Mouse (Mus musculus): ENCODE measurements at regions not wholly inside any gene's neighbourhood (a gene's known extent, or its start where the extent isn't known, plus 50 kb on each side); places are given as distances from the start of the nearest gene placed in this dataset.
A peak's percentile ranks its signal among the peaks of the same experiment; 100 is the strongest.
"Not testable (repeated sequence)": the region's sequence is repeated elsewhere in the genome, so short reads cannot be mapped to it uniquely, and the experiment has no call there.

DNA sequence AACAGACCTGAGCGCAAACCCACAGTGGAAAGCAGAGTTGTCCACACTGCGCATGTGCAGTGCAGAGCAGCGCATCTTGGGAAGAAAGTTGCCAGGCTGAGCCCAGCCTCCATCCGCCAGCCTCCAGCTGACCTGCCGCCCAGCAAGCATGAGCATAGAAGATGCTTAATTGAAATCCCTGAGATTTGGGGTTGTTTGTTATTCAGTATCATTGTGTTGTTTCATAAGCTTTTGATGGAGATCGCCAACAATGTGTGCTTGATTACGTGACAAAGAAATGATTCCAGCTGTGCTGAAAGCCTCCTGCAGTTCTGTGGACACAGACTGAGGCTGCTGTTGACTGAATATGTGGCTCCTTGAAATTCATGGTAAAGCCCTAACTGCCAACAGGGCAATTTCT, 89.3 kb upstream of the Pou3f3 start:
- Histone ChIP-seq H3K36me3 (ENCODE audit: control insufficient read depth, insufficient read depth, low read length) (no peaks in the 10 kb centered on the region), H3K9ac (ENCODE audit: low read length) (no peak overlapping the region), H3K4me3 (ENCODE audit: low read depth, low read length) (no peak overlapping the region), H3K27ac (ENCODE audit: low read depth, low read length) (no peak overlapping the region), H3K9me3 (ENCODE audit: control insufficient read depth, low read length) (no peaks in the 10 kb centered on the region), H3K4me2 (ENCODE audit: low read depth, low read length, severe bottlenecking) (no peak overlapping the region), H3K4me1 (replicated peaks; ENCODE audit: control insufficient read depth, insufficient read depth, low read length) (no peaks in the 10 kb centered on the region), H3K27me3 (ENCODE audit: control insufficient read depth, insufficient read depth, low read length) (no peaks in the 10 kb centered on the region)
- no peak for ATAC-seq (replicated peaks; ENCODE audit: low FRiP score)
- DNase-seq (ENCODE audit: low spot score), result no peak
- WGBS, result 67% methylated on average over 7 of the region's 7 CpGs

DNA sequence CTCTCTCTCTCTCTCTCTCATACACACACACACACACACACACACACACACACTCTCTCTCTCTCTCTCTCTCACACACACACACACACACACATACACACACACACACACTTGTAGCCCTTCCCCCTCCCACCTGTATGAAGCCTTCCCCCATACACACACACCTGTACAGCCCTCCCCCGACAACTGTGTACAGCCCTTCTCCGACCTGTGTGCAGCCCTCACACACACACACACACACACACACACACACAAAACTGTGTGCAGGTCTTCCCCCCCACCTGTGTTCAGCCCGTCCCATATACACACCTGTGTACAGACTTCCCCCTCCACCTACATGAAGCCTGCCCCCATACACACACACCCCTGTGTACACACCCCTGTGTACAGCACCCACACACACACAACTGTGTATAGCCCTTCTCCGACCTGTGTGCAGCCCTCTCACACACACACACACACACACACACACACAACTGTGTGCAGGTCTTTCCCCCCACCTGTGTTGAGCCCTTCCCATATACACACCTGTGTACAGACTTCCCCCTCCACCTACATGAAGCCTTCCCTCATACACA, 88.0 kb upstream of the Pou3f3 start:
- not testable (repeated sequence) for H3K27me3 ChIP-seq (ENCODE audit: control insufficient read depth, insufficient read depth, low read length); DNase-seq (ENCODE audit: low spot score); H3K27ac ChIP-seq (ENCODE audit: low read depth, low read length); H3K4me1 ChIP-seq (replicated peaks; ENCODE audit: control insufficient read depth, insufficient read depth, low read length); H3K4me2 ChIP-seq (ENCODE audit: low read depth, low read length, severe bottlenecking); H3K9ac ChIP-seq (ENCODE audit: low read length); H3K9me3 ChIP-seq (ENCODE audit: control insufficient read depth, low read length); H3K36me3 ChIP-seq (ENCODE audit: control insufficient read depth, insufficient read depth, low read length); ATAC-seq (replicated peaks; ENCODE audit: low FRiP score); H3K4me3 ChIP-seq (ENCODE audit: low read depth, low read length)
- 84% methylated on average over 4 of the region's 4 CpGs for WGBS

DNA sequence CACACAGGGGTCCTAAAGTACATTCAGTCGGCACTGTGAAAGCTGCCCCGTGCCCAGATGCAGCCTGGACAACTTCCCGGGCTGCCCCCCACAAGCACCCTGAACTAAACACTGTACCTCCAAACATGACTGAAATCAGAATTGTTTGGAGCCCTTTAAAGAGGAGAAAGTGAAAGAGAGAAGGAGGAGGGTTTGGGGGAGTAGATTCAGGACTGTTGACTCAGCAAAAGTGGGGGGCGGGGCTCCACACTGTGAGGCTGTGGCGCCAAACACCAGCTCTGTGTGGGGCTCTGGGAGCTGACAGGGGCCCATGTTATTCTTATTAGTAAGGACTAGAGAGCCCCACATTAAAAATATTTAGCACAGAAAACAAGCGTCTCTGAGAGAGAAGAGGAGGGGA, 71.8 kb upstream of the Pou3f3 start:
- ATAC-seq (replicated peaks; ENCODE audit: low FRiP score), result no peak
- H3K27ac ChIP-seq (ENCODE audit: low read depth, low read length), result no peak overlapping the region
- peaks cover 2% of the 10 kb centered on the region; the same call in 1 of the 2 replicates for H3K4me1 ChIP-seq (replicated peaks; ENCODE audit: control insufficient read depth, insufficient read depth, low read length)
- H3K36me3 ChIP-seq (ENCODE audit: control insufficient read depth, insufficient read depth, low read length), result no peaks in the 10 kb centered on the region
- 79% methylated on average over 6 of the region's 6 CpGs for WGBS
- H3K9me3 ChIP-seq (ENCODE audit: control insufficient read depth, low read length), result peaks cover 6% of the 10 kb centered on the region; the same call in 1 of the 2 replicates
- H3K4me2 ChIP-seq (ENCODE audit: low read depth, low read length, severe bottlenecking), result no peak overlapping the region
- no peaks in the 10 kb centered on the region for H3K27me3 ChIP-seq (ENCODE audit: control insufficient read depth, insufficient read depth, low read length)
- H3K9ac ChIP-seq (ENCODE audit: low read length), result no peak overlapping the region
- DNase-seq (ENCODE audit: low spot score), result no peak
- H3K4me3 ChIP-seq (ENCODE audit: low read depth, low read length), result no peak overlapping the region

DNA sequence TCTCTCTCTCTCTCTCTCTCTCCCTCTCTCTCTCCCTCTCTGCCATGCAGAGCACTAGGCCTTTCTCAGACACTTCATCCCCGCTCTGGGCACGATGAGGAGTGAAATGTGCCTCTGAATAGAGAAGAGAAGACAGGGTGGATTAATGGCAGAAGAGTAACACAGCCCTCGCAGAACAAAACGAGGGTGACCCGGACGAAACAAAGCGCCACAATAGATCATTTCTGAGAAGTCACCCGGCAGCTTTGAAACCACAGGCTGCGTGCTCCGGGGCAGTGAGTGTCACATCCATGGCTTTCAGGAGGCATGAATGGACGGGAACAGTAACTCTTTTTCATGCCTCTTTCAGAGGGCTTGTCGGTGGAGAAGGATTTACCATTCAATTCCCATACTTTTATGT, 66.8 kb upstream of the Pou3f3 start:
- no peak overlapping the region for H3K4me2 ChIP-seq (ENCODE audit: low read depth, low read length, severe bottlenecking)

DNA sequence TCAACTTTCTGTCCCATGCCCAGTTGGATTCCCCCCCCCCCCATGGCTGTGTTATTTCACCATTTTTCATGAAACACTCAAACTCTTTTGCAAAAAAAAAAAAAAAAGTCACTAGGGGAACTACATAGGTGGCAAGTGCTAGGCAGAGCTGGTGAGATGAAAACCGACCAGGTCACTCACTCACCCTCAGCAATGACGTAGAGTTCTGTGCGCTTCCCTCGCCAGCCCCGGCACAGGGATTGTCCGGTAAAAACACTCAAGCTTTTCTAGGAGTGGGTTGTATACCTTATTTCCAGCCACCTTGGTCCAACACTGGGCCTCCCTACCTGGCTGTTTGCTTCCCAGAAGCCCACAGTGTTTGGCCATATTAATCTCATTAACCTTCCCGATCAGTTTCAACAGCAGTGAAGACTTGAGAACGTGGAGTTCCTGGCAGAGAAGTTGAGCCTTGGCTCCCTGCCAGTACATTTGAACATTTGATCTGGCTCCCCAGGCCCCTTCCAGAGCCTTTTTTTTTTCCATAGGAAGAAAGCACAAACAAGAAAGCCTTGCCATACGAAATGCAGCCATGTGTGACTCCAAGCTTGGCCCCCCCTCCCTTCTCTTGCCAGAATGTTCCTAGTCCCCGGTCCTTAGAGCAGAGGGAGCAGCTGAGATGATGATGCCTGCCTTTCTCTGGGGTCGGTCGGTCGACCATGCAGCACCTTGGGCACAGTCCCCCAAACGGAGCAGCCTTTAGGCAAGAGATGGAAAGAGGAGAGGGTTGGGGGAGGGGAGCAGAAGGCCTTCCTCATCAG, 65.9 kb upstream of the Pou3f3 start:
- no peak overlapping the region for H3K4me3 ChIP-seq (ENCODE audit: low read depth, low read length)
- ATAC-seq (replicated peaks; ENCODE audit: low FRiP score), result 0 out of 2 replicates have a peak, but pooled peaks have one; percentile 26
- WGBS, result 24% methylated on average over 14 of the region's 14 CpGs

More for the DNA sequence above, 66.8 kb upstream of the Pou3f3 start:
- ATAC-seq (replicated peaks; ENCODE audit: low FRiP score), result peak; percentile 58
- no peaks in the 10 kb centered on the region for H3K36me3 ChIP-seq (ENCODE audit: control insufficient read depth, insufficient read depth, low read length)
- no peak overlapping the region for H3K9ac ChIP-seq (ENCODE audit: low read length)
- DNase-seq (ENCODE audit: low spot score), result peak; percentile 56
- H3K9me3 ChIP-seq (ENCODE audit: control insufficient read depth, low read length), result no peaks in the 10 kb centered on the region
- WGBS, result 6% methylated on average over 12 of the region's 12 CpGs
- no peak overlapping the region for H3K27ac ChIP-seq (ENCODE audit: low read depth, low read length)
- no peaks in the 10 kb centered on the region for H3K27me3 ChIP-seq (ENCODE audit: control insufficient read depth, insufficient read depth, low read length)
- H3K4me3 ChIP-seq (ENCODE audit: low read depth, low read length), result no peak overlapping the region
- peaks cover 9% of the 10 kb centered on the region for H3K4me1 ChIP-seq (replicated peaks; ENCODE audit: control insufficient read depth, insufficient read depth, low read length)

DNA sequence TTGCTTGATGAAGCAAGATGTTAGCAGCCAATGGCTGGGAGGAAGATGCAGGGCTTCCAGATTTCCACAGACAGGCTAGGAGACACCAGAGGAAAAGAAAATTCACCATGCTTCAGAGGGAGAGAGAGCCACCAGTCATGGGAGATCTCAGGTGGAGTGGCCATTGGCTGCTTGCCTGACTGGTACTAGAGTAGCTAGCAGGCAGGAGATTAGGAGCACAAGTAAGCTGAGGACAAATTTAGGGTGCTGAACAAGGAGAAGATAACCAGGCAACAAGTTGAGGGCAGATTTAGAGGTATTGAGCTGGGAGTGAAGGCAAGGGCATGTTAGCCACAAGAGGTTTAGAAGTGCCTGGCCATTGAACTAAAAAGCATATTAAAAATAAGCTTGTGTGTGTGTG, 63.3 kb upstream of the Pou3f3 start:
- DNase-seq (ENCODE audit: low spot score) (no peak), ATAC-seq (replicated peaks; ENCODE audit: low FRiP score) (no peak)
- no peaks in the 10 kb centered on the region for H3K36me3 ChIP-seq (ENCODE audit: control insufficient read depth, insufficient read depth, low read length)
- H3K27ac ChIP-seq (ENCODE audit: low read depth, low read length), result no peak overlapping the region
- H3K27me3 ChIP-seq (ENCODE audit: control insufficient read depth, insufficient read depth, low read length), result no peaks in the 10 kb centered on the region
- peaks cover 9% of the 10 kb centered on the region for H3K4me1 ChIP-seq (replicated peaks; ENCODE audit: control insufficient read depth, insufficient read depth, low read length)
- H3K4me3 ChIP-seq (ENCODE audit: low read depth, low read length), result no peak overlapping the region
- H3K9ac ChIP-seq (ENCODE audit: low read length), result no peak overlapping the region
- no peak overlapping the region for H3K4me2 ChIP-seq (ENCODE audit: low read depth, low read length, severe bottlenecking)
- H3K9me3 ChIP-seq (ENCODE audit: control insufficient read depth, low read length), result no peaks in the 10 kb centered on the region

More for the DNA sequence above, 65.9 kb upstream of the Pou3f3 start:
- peak; percentile 60 for DNase-seq (ENCODE audit: low spot score)
- H3K27me3 ChIP-seq (ENCODE audit: control insufficient read depth, insufficient read depth, low read length), result no peaks in the 10 kb centered on the region
- no peaks in the 10 kb centered on the region for H3K36me3 ChIP-seq (ENCODE audit: control insufficient read depth, insufficient read depth, low read length)
- H3K4me2 ChIP-seq (ENCODE audit: low read depth, low read length, severe bottlenecking), result 0 out of 2 replicates have a peak overlapping the region, but pooled peaks have one; percentile 18
- H3K9me3 ChIP-seq (ENCODE audit: control insufficient read depth, low read length), result no peaks in the 10 kb centered on the region
- H3K4me1 ChIP-seq (replicated peaks; ENCODE audit: control insufficient read depth, insufficient read depth, low read length), result peaks cover 9% of the 10 kb centered on the region
- H3K27ac ChIP-seq (ENCODE audit: low read depth, low read length), result no peak overlapping the region
- H3K9ac ChIP-seq (ENCODE audit: low read length), result no peak overlapping the region

DNA sequence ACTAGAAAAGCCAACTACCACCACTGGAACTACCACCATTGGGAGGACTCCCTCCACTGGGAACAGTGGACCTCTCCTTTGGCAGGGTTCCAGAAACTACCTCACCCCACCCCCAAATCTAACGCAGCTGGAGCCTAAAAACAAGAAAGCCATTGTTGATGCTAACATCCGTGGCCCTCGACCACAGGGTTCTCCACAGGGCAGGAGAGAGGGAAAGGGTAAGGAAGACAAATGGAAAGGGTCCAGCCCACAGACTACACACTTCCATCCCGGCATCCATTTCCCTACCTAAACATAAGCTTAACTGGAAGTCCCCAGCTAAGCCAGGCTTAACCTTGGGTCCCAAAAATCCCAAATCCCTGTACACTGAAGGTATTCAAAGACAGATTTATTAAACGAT, 59.0 kb upstream of the Pou3f3 start:
- ATAC-seq (replicated peaks; ENCODE audit: low FRiP score) (no peak), DNase-seq (ENCODE audit: low spot score) (no peak)
- H3K36me3 ChIP-seq (ENCODE audit: control insufficient read depth, insufficient read depth, low read length), result no peaks in the 10 kb centered on the region
- no peak overlapping the region for H3K9ac ChIP-seq (ENCODE audit: low read length)
- no peaks in the 10 kb centered on the region for H3K9me3 ChIP-seq (ENCODE audit: control insufficient read depth, low read length)
- no peak overlapping the region for H3K4me2 ChIP-seq (ENCODE audit: low read depth, low read length, severe bottlenecking)
- no peak overlapping the region for H3K27ac ChIP-seq (ENCODE audit: low read depth, low read length)
- WGBS, result 55% methylated on average over 5 of the region's 5 CpGs
- H3K27me3 ChIP-seq (ENCODE audit: control insufficient read depth, insufficient read depth, low read length), result no peaks in the 10 kb centered on the region
- no peaks in the 10 kb centered on the region for H3K4me1 ChIP-seq (replicated peaks; ENCODE audit: control insufficient read depth, insufficient read depth, low read length)
- no peak overlapping the region for H3K4me3 ChIP-seq (ENCODE audit: low read depth, low read length)
